Mouse (Mus musculus) embryo, embryonic 9.5 days (tissue): Measurements from ENCODE around the gene Furin.

ENCODE experiments used
- DNase-seq: peaks from one replicate; pipeline ENCODE4 v3.0.0-alpha.2; 2017; ENCODE audit errors: extremely low spot score

The Furin gene

GRCm38 (mm10) chr7:80405188-80405695 lies at the start of gene Furin:
Furin (minus strand) TSS chr7:80405436.
- DNase-seq, result no peak

- no peak for DNase-seq
Observed at GRCm38 (mm10) chr7:80454786-80455185, 49.5 kb upstream of the Furin start.

GRCm38 (mm10) chr7:80453997-80454396 lies 48.8 kb upstream of the Furin start:
- DNase-seq, result no peak

DNA sequence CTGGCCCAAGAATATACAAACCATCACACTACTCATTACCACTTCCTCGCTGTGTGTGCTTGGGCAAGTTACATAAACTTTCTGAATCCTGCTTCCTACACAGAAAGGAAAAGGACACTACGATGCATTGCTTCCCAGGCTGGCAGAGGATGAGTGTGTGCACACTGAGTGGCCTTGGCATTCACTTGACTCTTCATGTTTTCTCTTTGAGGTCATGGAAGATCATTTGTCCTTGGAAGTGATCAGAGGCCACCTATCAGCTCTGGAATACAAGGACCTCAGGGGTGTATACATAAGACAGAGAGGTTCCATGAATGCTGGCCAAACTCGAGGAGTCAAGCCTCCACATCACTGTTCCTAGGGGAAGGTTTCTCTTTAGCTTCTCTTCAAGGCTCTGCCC lies 47.9 kb upstream of the Furin start:
- DNase-seq, result no peak

DNA sequence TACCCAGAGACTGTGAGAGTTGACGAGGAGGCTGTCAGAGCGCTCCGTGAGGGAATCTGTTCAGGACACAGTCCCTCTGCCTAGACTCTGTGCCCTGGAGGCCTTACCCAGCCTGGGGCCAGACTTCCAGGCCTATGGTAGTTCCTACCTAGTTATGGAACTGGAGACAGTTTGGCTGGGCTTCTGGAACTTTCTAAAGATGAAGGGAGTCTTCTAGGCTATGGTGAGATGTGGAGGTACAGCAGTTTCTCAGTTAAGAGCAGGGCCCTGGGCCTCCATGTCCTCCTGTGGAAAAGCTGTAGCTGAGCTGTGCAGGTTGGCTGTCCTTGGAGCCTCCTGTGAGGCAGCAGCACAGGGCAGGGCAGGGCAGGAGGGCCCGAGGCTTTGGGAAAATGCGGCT lies 47.0 kb upstream of the Furin start:
- DNase-seq, result no peak

DNA sequence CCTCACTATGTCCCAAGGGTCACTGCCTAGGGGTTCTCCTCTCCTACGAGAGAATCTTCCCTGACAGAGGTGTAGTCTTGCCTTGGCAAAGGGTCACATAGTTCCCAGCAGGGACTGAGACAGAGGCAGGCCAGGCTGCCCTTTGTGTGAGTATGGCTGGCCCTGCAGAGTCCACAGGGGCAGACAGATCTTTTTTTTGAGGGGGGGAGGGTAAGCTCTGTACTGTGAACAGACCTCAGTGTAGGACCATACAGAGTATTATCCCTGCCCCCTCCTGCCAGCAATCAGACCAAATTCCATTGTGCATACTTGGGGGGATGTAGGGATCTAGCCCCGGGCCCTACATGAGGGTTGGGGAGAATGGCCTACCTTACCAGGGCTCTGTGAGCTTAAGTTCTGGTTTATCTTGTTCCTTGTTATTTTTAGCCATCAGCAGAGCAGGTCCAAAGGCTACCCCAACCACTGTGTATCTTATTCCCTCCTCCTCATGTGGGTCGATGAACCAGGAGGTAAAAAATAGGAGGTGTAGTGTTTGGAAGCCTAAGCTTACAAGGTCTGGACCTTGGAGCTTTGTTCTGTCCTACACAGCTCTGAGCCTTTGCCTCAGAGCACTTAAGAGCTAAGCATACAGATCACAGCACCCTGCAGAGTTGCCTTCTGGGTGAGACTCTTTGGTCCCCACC lies 46.5 kb upstream of the Furin start:
- no peak for DNase-seq

DNA sequence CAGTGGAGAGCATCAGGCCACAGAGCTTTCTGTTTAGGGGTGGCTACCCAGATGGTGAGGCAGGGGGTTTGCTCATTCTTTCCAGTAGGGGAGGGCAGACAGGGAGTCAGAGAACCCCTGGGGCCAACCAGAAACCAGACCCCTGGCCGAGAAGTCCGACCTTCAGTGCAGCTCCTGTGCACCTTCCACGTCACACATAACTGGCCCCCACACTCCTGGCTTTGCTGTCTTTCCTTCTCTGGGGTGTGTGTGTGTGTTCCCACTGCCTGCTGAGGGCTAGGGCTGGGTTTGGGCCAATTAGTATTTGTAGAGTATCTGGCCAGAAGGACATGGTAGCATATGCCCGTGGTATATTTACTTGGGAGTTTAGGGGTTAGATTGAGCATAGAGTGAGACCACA lies 45.1 kb upstream of the Furin start:
- DNase-seq, result no peak

DNA sequence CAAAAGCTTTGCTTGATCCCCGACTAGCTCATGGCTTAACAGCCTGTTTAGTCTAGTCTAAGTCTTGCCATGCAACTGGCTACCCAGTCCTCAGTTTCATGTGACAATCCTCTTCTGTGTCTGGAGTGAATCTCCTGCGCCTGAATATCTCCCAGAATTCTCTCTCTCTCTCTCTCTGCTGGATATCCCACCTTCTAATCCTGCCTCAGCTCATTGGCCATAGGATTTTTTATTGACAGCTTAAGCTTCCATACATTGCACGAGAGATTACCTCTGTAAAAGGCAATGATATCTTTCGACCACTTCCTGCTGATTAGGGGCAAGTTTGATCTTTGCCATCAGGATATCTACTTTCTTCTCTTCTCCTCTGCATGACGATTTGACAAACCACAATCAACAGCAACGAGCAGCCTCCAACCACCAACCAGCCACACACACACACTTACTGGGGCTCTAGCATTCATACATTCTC lies 44.4 kb upstream of the Furin start:
- DNase-seq, result no peak

- DNase-seq, result no peak
Observed at GRCm38 (mm10) chr7:80447336-80447735, 42.1 kb upstream of the Furin start.

- no peak for DNase-seq
Observed at GRCm38 (mm10) chr7:80446221-80446878, 41.1 kb upstream of the Furin start.

DNA sequence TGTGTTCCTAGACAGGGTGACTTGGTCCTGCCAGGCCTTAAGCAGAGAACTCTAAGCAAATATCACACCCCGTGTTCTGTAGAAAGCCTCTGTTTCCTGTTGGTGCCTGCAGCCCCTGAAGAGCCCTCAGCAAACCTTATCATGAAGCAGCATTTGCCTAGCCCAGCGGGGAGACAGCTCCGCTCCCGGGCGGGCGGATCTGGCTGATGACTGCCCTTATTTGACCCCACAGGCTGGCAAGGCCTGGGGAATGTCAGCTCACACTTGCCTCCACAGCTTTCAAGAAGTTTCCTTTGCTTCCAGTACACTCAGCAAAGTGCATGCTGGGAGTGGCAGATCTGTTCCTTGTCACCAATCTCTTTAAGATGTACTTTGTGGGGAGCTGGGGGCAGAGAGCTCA lies 40.3 kb upstream of the Furin start:
- peak; percentile 58 for DNase-seq

DNA sequence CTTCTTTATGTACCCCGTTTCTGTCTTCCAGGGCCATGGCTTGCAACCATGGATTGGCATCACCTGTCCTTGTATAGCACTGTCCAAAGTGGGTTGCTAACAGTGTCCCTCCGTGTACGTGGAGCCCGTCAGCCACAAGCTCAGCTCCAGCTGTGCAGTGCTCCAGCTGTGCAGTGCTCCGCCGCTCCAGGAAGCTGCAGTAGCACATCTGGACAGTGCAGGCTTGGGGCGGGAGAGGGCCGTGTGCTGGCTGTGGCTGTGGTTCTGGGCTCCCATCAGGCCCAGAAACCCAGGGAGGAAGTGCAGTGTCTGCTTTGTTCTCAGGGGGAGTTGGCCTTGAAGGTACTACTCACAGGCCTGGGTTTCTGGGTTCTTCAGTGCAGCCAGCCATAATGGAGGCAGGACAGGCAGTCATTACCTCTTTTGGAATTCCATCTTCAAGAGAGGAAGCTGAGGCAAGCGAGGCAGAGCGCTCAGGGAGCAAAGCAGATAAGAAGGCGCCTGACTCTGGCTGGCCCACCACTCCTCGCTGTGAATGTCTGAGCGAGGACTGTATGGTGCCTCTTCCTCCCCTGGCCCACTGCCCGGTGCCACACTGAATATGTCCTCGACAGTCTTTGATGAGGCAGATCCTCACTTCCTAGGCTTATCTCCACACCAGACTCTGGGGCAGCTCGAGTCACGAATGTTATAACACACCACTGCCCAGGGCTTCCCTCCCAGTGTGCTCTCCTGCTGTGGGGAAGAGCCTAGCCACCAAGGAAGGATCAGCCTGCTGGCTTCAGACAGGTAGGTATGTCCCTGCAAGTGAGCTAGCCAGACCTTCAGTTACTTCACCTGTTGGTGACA lies 39.4 kb upstream of the Furin start:
- no peak for DNase-seq

DNA sequence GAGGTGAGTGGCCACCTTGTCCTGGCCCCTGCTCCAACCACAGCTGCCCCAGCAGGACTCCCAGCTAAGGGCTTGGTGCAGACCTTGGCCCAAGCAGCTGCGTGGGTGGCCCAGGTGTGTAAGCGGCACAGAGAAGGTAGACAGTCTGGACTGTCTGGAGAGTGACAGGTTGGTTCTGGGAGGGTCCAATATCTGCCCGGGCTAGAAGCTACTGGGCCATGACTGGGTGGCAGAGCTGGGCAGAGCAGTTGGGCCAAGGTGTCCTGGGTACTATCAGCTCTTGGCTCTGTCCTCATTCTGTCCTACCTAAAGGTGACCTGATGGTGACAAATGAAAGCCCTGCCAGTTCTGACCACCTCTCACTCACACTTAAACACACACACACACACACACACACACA lies 37.9 kb upstream of the Furin start:
- DNase-seq, result no peak

GRCm38 (mm10) chr7:80441986-80442904 lies 37.0 kb upstream of the Furin start:
- DNase-seq, result peak; percentile 25

DNA sequence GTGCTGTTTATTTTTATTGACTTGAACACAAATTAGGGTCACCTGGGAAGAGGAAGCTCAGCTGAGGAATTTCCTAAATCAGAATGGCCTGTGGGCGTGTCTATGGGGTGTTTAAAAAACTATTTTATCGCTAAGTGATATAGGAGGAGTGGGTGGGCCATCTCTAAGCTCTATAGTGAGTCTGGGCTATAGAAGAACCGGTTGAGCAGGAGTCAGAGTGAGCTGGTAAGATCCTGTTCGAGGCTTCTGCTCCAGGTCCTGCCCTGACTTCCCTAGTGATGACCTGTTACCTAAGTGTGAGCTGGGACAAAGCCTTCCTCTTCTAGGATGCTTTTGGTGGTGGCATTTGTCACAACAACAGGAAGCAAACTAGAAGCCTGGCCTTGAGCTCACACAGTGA lies 35.4 kb upstream of the Furin start:
- no peak for DNase-seq

- DNase-seq, result no peak
Observed at GRCm38 (mm10) chr7:80439789-80440488, 34.7 kb upstream of the Furin start.

DNA sequence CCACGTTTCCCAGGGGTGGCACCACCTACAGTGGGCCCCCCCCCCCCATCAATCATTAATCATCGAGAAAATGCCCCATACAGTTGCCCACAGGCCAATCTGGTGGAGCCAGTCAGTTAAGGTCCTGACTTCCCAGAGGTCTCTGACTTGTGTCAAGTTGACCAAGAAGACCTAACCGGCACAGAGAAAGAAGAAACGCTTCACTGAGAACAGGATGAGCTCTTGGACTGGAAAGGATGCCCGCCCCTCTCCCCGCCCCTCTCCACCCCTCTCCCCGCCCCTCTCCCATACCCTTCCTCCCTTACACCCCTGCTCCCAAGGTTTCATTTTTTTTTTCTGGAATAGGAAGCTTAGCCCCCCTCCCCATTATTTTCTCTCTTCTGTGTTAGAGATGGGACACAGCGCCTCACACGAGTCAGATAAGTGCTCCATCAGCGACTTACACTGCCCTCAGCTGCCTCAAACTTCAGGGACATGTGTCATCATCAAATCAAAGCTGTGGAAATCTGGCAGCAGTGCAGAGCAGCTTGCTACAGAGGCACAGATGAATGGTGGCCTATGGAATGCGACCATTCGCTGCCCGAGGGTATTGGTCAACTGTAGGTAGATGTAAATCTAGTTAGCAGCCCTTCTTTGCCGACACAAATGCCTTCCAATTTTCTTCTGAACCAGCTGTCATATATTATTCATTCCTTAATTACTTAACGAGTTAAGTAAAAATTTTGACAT lies 34.0 kb upstream of the Furin start:
- DNase-seq, result peak; percentile 29

DNA sequence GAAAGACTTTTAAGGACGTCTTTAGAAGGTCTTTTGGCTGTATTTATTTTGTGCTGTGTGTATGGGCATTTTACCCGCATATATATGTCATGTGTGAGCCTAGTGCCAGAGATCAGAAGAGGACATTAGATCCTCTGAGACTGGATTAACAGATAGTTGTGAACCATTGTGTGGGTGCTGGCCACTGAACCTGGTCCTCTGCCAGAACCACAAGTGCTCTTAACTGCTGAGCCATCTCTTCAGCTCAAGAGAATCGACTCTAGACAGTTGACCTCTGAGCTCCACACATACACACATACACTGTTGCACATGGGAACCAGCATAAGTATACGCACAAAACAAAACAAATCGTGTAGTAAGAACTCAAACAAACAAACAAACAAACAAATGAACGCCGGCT lies 31.3 kb upstream of the Furin start:
- DNase-seq, result no peak

GRCm38 (mm10) chr7:80435594-80435993 lies 30.4 kb upstream of the Furin start:
- DNase-seq, result no peak

GRCm38 (mm10) chr7:80429661-80430060 lies 24.4 kb upstream of the Furin start:
- no peak for DNase-seq
